Mouse (Mus musculus): Measurements from ENCODE around the gene Dusp22.

Dusp22 gene

DNA sequence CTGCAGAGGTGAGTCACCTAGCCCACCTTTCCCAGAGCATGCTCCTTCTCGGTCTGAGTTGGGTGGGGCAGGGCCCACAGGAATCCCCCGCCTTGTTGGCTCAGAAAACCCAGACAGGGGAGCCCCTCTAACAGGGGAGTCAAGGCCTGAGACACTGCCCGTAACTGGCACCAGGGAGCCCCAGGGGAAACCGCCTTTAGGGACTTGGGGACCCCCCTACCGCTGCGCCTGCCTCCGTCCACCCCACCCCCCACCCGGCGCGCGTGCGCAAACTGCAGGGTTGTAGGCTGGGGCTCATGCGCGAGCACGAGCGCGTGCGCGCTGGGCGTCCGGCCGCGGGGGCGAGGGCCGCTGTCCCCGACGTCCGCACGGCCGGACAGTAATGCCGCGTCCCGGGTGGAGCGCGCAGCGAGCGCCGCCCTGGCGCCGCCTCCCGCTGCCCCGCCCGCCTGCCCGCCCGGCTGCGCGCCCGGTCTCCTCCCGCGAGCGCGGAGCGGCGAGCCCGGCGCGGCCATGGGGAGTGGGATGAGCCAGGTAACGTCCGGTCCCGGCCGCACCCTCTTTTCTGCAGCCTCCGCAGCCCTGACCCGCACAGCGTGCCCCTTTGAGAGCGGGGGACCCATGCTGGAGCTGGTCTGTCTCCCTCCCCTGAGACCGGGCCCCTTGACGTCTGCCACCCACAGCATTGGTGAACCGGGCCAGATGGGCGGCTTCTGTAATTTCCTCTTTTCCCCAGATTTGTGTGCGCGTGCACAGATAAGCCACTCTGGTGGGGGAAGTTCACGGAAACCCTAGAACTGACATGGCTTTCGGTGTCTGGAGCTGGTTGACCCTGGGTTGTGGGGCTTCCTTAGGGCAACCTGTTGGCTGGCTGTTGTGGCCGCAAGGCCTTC, at the start of gene Dusp22:
Gene Dusp22 (plus strand): TSS at position 387 of the 893 bp plus-strand sequence.
- in situ Hi-C loops (cut with MboI, MseI): no loop called here

DNA sequence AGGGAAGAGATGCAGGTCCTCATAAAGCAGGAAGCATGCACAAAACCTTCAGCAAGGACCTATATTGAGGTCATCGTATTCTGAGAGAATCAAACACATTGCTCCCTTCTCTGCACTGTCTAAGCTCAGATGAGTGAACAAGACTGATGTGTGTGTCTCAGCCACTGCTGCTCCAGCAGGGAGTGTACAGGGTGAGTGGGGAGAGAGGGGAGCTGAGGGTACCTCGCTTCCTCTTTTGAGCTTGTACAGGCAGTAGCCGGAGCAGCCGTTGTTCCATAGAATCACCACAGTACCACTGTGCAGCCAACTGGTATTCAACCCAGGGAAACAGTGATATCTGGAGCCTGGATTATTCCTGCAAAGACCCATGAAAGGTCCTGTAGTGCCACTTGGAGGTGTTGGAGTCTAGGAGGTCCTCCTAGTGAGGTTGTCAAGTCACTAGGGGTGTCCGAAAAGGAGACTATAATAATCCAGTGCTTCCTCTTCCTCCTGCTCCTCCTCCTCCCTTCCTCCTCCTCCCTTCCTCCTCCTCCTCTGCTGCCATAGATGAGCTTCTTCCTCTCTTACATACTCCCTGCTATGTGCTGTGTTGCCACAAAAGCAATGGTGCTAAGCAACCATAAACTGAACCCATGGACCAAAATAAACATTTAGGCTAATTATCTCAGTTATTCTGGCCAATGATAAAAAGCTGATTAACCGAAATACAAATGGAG, 47.6 kb upstream of the Dusp22 start:
- in situ Hi-C loops (cut with MboI, MseI): no loop called here

DNA sequence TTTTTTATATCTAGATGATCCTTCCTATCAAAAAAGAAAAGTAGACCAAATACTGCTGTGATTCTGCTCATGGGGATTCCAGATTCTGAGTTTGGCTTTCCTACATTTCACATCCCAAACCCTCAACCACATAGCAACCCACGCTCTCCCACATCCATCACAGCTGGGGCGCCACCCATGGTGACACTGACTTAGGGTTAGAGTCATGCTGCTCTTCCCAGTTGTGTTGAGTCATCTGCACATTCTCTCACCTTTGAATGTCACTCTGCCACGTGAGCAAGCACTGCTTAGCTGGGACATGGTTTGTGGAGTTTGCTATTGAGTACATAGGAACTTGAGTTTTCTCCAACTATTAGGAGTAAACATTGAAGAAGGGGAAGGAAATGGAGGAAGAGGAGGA, 40.1 kb upstream of the Dusp22 start:
- in situ Hi-C loops (cut with MboI, MseI): no loop called here

DNA sequence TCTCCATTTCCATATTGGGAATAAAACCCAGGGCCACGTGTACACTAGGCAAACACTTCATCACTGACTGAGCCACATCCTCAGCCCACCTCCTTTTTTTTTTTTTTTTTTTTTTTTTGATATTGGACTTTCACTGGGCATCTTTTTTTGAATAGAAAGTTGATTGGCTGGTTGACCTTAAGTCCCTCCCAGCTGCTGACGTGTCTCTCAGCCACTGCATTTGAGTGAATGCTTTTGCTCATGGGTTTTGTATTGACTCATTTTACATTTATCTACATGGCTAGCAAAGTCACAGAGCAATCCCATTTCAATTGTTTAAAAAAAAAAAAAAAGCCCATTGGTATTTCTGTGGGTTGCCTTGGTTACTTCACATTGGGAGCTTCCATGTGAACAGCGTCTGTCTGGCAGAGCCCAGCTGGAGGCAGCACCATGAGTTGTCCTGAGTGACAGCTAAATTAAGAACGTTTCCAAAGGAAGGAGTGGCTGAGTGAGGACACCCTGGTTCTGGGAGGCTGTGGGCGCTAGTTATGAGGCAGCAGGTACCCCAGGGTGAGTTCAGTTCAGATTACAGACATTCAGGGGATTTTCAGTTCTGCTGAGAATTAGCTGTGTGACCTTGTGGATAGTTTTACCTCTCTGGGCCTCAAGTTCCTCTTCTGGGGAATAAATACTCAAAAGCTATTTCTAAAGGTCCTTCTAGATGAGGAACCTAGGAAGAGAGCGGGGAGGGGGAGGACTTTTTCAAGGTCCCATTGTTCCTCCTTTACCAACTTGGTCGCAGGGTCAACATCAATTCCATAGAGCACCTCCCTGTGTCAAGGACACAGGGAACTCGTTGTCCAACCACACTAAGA, 31.4 kb upstream of the Dusp22 start:
- in situ Hi-C loops (cut with MboI, MseI): no loop called here

DNA sequence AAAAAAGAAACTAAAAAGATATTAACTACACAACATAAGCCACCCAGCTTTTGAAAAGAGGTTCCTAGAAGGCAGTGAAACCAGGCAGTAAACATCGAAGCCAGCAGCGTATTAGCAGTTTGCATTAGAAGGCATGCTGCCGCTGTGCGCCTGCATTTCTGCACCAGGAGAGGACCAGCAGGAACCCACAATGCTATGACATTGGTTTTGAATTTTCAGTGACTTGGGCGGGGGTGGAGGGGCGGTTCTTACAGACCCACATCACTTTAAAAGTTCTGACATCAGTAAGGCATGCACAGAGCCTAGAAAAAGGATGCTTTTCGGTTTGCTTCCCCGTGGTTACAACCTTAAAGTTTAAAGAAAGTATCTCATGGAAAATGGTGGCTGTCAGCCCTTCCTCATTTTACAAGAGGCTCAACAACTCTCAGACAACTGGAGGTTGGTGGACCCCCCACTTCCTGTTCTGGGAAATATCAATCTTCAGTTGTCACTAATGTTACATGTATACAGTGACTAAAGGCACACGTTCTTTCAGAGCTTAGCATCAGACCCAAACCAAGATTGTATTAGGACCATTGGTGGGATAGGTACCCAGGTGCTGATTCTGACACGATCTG, 29.9 kb upstream of the Dusp22 start:
- in situ Hi-C loops (cut with MboI, MseI): no loop called here

DNA sequence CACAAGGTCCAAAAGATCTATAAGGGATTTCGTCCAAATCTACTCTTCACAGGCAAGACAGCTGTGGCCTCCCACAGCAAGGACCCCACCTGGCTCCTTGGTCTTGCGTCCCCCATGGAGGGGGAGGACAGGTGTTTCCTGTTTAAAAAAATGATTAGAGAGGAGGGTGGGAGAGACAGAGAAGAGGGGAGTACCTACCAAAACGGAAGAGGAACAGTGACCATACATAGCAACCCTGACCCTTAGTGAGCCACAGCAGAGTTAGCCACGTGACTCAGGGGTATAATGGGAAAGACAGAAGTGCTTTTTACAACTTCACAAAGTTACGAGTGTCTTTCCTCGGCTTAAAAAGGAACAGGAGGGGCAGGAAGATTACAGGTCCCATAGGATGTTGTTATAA, 26.8 kb upstream of the Dusp22 start:
- in situ Hi-C loops (cut with MboI, MseI): no loop called here

DNA sequence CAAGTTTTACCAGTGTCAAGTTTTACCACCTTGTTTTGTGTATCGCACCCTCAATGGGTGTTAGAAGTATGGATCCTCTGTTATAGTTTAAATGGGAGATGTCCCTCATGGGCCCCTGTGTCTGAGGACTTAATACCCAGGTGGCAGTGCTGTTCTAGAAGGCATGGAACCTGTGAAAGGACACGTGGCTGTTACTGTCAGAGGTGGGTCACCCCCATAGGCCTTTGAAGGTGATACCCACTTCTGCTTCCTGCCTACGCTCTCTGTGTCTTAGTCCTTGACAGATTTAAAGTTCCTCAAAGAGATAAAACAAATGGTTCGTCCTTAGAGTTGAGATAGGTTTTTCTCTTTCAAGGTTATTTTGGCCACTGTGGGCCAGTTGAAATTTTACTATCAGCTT, 23.3 kb upstream of the Dusp22 start:
- in situ Hi-C loops (cut with MboI, MseI): no loop called here

DNA sequence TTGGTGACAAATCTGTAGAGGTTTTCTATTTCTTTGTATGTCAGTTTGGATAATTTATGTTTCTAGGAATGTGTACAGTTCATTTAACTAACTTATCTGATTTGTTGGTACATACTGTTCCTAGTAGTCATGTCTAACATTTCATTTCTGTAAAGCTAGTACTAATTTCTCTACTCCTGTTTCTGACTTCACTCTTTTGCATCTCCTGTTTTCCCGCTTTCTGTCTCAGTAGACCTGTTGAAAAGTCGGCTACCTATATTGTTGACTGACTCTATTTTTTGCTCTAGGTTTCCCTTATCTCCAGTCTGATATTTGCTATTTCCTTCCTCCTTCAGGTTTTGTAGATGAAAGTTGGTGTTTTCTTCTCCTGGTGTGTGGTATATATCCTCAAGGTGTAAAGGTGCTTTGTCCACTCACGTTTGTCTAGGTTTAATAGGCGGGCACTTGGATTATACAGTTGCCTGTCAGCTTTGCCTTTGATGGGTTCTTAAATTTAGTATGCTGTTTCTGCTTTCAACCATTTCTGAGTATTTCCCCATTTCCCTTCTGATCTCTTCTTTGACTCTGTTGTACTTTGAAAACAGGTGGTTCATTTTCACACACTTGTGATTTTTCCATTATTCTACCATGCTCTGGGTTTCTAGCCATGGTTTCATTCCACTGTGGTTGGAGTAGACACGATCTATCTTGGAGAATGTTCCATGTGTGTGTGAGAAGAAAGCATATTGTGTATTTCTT, 21.3 kb upstream of the Dusp22 start:
- in situ Hi-C loops (cut with MboI, MseI): no loop called here

DNA sequence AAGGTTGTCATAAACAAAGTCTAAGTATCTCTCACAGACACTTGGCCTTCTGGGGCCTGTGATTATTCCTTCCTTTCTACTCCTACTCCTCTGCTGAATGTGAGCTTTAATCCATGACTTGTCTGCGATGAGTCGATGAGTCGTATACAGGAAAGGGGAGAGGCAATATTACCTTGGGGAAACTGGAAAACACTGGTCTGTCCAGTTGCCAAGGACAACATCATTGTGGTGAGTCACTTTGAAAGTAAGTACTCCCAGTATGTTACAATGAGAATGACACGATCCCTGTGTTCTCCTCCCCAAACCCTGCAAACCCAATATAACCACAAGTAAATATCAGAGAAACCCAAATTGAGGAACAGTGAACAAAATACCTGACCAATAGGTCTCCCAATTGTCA, 17.7 kb upstream of the Dusp22 start:
- in situ Hi-C loops (cut with MboI, MseI): no loop called here

DNA sequence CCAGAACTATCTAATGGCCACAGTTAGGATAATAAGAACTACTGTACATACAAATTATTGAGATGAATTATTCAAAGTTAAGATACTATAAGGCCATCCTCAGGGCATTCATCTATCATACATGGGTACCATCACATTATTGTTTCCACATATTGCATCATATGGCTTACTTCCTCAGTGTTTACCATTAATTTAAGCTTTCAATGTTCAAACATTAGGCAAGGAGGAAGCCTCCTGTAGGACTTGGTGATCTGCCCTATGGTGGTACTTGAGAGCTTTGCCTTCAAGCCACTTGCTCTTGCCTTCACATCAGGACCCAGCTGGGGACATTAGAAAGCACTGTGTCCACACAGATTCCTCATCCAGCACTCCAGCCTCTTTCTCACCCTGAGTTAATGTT, 11.3 kb upstream of the Dusp22 start:
- in situ Hi-C loops (cut with MboI, MseI): no loop called here

DNA sequence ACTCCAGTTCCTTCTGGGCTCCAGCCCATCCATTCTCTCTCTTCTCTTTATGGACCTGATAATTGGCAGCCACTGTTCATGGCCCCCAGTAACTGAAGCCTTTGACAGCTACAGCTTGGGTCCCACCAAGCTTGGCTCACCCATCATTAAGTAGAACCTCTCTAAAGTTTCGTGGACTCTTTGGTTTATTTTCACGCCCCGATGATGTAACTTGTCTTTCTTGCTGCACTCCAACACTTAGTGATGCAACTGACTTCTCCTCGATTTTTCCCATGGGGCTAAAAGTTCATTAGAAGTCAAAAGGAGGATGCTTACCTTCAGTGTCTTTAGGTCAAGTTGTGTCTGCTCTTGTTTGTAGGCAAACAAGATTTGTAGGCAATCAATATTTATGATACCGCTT, 10.6 kb upstream of the Dusp22 start:
- in situ Hi-C loops (cut with MboI, MseI): no loop called here

DNA sequence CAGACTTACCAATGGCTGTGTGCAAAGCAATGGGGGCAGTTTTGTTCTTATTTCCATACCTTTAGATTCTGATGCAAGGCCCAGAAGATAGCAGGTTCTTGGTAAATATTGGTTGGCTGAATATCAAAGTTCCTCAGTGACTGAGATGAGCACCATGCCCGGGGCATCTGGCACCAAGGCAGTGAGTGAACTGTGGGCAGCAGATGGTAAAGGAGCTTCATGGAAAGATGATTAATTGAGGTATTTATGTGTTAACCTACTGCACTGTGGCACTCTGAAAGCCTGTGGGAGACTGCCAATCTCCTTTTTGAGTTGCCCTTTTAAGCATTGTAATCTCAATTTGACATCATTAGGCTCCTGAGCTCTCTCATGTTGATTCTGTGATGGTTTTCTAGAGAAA, 9.1 kb upstream of the Dusp22 start:
- in situ Hi-C loops (cut with MboI, MseI): no loop called here

DNA sequence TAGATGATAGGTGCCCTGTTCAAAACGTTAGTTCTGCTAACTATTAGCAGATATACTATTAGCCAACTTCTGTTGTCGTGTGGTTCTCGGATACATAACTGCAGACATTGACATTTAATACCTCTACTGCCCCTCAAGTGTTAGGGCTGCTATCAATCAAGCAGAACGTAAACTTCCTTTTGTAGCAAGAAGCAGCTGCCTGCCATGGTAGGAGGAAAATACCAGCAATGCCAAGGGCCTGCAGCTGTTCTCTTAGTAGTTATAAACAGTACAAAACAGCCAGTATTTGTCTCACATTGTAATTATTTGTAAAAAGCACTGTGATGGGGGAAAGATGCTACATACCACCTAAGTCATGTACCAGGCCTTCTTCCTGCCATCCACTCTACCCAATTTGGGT, 6.7 kb upstream of the Dusp22 start:
- in situ Hi-C loops (cut with MboI, MseI): no loop called here

DNA sequence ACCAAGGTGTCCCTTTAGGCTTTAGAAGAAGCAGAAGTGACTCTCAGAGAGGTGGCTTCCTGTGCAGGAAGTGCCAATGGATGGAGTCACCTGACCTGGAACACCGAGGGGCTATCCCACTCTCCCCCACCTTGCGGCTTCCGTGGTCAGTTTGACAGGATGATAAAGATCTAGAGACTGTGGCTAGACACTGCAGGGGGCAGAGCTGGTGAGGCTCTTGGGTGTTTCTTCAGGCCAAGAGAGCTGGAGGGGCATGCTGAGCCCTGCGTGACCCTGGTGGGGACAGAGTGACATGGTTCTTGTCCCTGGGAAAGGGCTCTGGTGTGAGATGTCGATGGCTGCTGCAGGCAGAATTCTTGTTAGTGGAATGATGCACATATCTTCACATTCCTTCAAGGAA, 5.3 kb upstream of the Dusp22 start:
- in situ Hi-C loops (cut with MboI, MseI): no loop called here

DNA sequence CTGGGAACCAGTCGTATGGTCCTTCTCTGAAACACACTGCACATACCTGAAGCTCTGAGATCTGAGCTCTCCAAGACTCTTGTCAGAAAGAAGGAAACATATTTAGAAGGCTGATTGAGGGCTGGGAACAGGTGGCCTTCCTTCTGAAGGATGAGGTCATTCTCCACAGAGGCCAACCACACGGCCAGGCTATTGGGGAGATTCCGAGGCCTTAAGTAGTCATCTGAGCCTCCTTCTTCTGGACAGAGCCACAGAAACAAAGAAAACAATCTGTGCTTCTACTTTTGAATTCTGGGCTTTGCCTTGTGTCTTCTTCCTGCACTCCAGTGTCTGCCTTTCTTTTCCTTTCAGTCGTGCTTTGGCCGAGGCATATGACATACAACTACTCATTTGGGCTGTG, 2.9 kb upstream of the Dusp22 start:
- in situ Hi-C loops (cut with MboI, MseI): no loop called here

DNA sequence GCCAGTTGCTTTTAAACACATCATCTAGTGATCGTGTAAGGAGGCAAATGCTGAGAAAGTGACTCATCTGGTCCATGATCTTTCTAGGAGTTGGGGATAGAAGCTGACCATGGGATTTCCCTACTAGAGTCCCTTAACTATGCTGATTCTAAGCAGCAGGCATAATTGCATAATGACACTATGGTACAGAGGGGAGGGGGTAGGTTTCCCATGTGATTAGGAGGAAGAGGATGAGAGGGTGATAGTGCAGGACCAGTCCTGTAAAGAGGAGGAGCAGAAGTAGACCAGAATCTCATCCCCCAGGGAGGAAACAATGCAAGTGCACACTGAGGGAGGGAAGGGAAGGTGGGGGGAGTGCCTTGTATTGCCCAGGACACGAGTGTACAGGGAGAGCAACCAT, 2.0 kb upstream of the Dusp22 start:
- in situ Hi-C loops (cut with MboI, MseI): no loop called here

DNA sequence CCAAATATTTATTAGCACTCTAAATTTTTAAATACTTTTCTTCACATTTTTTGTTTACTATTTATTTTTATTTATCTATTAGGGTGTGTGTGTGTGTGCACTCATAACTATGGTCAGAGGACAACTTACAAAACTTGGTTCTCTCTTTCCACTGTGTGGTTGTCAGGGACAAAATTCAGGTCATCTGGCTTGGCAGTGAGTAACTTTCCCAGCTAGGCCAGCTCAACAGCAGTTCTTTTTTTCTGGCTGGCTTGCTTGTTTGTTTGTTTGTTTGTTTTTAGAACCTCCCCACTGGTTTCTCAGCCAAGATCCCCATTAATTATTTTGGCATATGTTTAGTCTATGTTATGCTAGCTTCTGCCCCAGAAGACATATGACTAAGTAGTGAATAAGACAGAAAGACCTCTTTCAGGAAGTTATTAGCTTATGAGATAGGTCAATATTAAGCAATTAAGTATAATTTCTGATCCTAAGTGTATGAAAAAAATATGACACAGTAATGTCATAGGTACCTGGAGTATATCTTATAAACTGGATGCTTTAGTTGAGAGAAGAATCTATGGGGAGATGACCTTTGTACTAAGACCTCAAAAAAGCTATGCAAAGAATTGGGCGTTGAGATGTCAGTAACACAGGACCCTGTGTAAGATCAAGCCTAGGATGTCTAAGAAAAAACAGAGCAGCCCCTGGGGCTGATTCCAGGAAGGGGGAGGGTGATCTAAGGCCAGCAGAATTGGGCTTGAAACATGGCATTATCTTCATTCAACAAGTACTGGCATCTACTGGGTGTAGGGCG, 1.4 kb upstream of the Dusp22 start:
- in situ Hi-C loops (cut with MboI, MseI): no loop called here

DNA sequence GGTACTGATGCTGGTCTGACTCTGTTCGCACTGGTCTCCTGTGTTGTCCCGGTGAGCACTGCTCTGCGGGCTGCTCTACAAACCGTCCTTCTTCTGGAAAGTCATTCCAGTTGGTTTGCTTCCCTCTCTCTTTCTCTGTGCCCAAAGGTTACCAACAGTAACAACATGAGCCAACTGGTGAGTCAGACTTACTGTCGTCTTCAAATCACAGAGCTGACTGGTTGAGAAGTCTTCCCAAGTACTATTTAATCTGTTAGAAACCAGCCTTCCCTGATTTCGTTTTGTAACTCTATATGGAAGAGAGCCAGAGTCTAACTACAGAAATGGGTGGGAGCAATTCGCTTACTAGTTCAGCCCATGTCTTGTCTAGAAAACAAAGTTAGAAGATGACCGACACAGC, 5.5 kb downstream of the Dusp22 start:
- in situ Hi-C loops (cut with MboI, MseI): loop anchor here (5.0 kb wide), 1 partner anchor 73 kb away; no protein-coding TSS in a partner anchor

DNA sequence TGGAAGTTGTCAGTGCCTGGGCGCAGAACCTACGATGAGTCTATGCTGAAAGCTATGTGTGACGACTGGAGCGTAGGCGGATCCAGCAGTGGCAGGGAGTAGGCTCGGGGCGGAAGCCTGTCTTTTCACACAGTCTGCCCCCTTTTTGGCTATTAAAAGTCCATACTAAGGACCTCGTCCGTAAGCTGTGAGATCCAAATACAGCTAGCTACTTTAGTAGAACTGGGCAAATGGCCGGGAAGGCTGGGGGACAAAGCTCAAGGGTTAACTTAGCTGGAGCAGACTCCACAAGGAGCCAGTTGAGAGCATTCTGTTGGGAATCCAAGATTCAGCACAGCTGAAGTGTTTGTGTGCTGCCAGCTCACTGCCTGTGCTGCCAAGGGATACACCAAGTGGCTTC, 6.7 kb downstream of the Dusp22 start:
- in situ Hi-C loops (cut with MboI, MseI): loop anchor here (5.0 kb wide), 1 partner anchor 74 kb away; no protein-coding TSS in a partner anchor

DNA sequence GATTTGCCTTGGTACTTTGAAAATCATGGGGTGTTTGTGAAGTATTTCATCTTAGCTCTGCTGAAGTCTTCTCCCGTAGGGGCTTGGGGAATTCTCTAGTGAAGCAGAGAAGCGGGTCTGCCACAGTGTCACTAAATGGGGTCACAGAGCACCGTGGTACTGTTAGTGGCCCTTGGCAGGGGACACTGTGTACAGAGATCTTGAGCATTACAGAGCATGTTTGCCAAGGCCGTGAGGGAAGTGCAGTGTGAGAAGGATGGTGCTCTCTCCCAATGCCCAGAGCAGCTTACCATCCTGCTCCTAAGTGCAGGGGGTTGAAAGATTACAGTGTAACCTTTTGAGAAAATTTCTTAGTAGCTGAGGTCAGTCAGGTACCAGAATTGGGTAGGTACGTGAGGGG, 8.5 kb downstream of the Dusp22 start:
- in situ Hi-C loops (cut with MboI, MseI): loop anchor here (5.0 kb wide), 1 partner anchor 76 kb away; no protein-coding TSS in a partner anchor
